Mouse (Mus musculus) brain, embryonic 14.5 days (tissue): Measurements from ENCODE around the gene Pdpr.

Experiments used
- CTCF ChIP-seq: fragments of 200-500 bp; IDR thresholded peaks from 2 replicates; pipeline ENCODE4 v1.5.1; 2012; ENCODE audit warnings: inconsistent platforms, mild to moderate bottlenecking, moderate library complexity, borderline replicate concordance; ENCODE audit not compliant: insufficient read depth, insufficient read length; ENCODE audit errors: extremely low read depth
- POLR2A ChIP-seq: fragments of 200-500 bp; IDR thresholded peaks from 2 replicates; pipeline ENCODE4 v1.6.1; 2012; ENCODE audit warnings: mild to moderate bottlenecking, inconsistent platforms, borderline replicate concordance; ENCODE audit not compliant: poor library complexity, insufficient read depth, insufficient read length, severe bottlenecking; ENCODE audit errors: extremely low read depth

GRCm38 (mm10) chr8:111114891-111115290, 20.5 kb downstream of the Pdpr start:
- TF ChIP-seq CTCF = no peak
- no peak for TF ChIP-seq POLR2A
